Mouse (Mus musculus) forebrain, embryonic 11.5 days (tissue): ENCODE results near the gene Sytl2. TPM values are rescaled to one million over a fixed set of nuclear protein-coding genes. Genes with fewer than 3 reads are reported as not detected.
A peak's percentile ranks its signal among the peaks of the same experiment; 100 is the strongest.

Experiments used
- ATAC-seq: fragments of 200-750 bp; cut with Nextera tagmentation; replicated peaks from 2 replicates; pipeline ENCODE4 v1.8.0; 2017; ENCODE audit warnings: moderate TSS enrichment; ENCODE audit not compliant: low FRiP score
- DNase-seq: peaks from one replicate; pipeline ENCODE4 v3.0.0-alpha.2; 2017; ENCODE audit warnings: low spot score
- H3K27ac ChIP-seq: fragments of 300-500 bp; sonication (generic); 2 replicates; pipeline ENCODE4 v1.5.1; 2014; ENCODE audit warnings: low read depth, low read length
- H3K27me3 ChIP-seq: fragments of 300-500 bp; sonication (generic); 2 replicates; pipeline ENCODE4 v1.6.1; 2014; ENCODE audit warnings: mild to moderate bottlenecking, low read length, mixed read lengths; ENCODE audit not compliant: control insufficient read depth, insufficient read depth
- H3K36me3 ChIP-seq: fragments of 300-500 bp; sonication (generic); 2 replicates; pipeline ENCODE4 v1.6.1; 2014; ENCODE audit warnings: mild to moderate bottlenecking, low read length, moderate library complexity, mixed read lengths; ENCODE audit not compliant: control insufficient read depth, insufficient read depth
- H3K4me1 ChIP-seq: fragments of 300-500 bp; sonication (generic); replicated peaks from 2 replicates; pipeline ENCODE4 v1.6.1; 2014; ENCODE audit warnings: low read length, mixed read lengths; ENCODE audit not compliant: control insufficient read depth, insufficient read depth
- H3K4me2 ChIP-seq: fragments of 300-500 bp; sonication (generic); 2 replicates; pipeline ENCODE4 v1.6.1; 2014; ENCODE audit warnings: low read depth, mild to moderate bottlenecking, low read length, moderate library complexity, mixed read lengths; ENCODE audit not compliant: severe bottlenecking
- H3K4me3 ChIP-seq: fragments of 300-500 bp; sonication (generic); 2 replicates; pipeline ENCODE4 v1.5.1; 2014; ENCODE audit warnings: low read depth, low read length
- H3K9ac ChIP-seq: fragments of 300-500 bp; sonication (generic); 2 replicates; pipeline ENCODE4 v1.6.1; 2014; ENCODE audit warnings: low read length
- H3K9me3 ChIP-seq: fragments of 300-500 bp; sonication (generic); 2 replicates; pipeline ENCODE4 v1.6.1; 2016; ENCODE audit warnings: low read length, mixed read lengths; ENCODE audit not compliant: control insufficient read depth
- WGBS: fragments of 180-500 bp; shearing (Covaris S2); extraction: QIAGEN DNeasy Blood & Tissue Kit; methylation state at CpG from one replicate; pipeline ENCODE4 v1.1.7; 2014; 5-methylcytosine and 5-hydroxymethylcytosine counted together
- polyA plus RNA-seq: library from polyadenylated mRNA; unstranded; fragments of >200 nt; fragmentation: Nextera tagmentation; extraction: Ambion mirVana; gene quantifications from 2 replicates; pipeline ENCODE4 v1.2.1, GENCODE M21; 2014

Sytl2 gene
- polyA plus RNA-seq, 1 experiment from 2014 or later = 1.5 TPM

GRCm38 (mm10) chr7:90370071-90370851 is 68.2 kb downstream of the Sytl2 start:
- ATAC-seq = no peak

GRCm38 (mm10) chr7:90372804-90373203 is 70.8 kb downstream of the Sytl2 start:
- H3K4me1 ChIP-seq = no peaks in the 10 kb centered on the region
- no peak overlapping the region for H3K27ac ChIP-seq
- ATAC-seq = no peak
- H3K36me3 ChIP-seq = no peaks in the 10 kb centered on the region
- no peaks in the 10 kb centered on the region for H3K27me3 ChIP-seq
- WGBS = 75% methylated on average over 4 of the region's 4 CpGs
- DNase-seq = no peak
- H3K9ac ChIP-seq = no peak overlapping the region
- H3K4me2 ChIP-seq = no peak overlapping the region
- H3K4me3 ChIP-seq = no peak overlapping the region
- no peaks in the 10 kb centered on the region for H3K9me3 ChIP-seq

More at GRCm38 (mm10) chr7:90370071-90370851, 68.2 kb downstream of the Sytl2 start:
- WGBS = 95% methylated on average over 6 of the region's 6 CpGs
- H3K4me2 ChIP-seq = no peak overlapping the region
- H3K27ac ChIP-seq = no peak overlapping the region
- H3K9ac ChIP-seq = no peak overlapping the region
- no peaks in the 10 kb centered on the region for H3K27me3 ChIP-seq
- no peak overlapping the region for H3K4me3 ChIP-seq
- no peaks in the 10 kb centered on the region for H3K4me1 ChIP-seq
- H3K36me3 ChIP-seq = no peaks in the 10 kb centered on the region
- DNase-seq = no peak
- no peaks in the 10 kb centered on the region for H3K9me3 ChIP-seq

GRCm38 (mm10) chr7:90384411-90384810 is 82.4 kb downstream of the Sytl2 start:
- Histone ChIP-seq H3K4me1 (peaks cover 6% of the 10 kb centered on the region; the same call in 1 of the 2 replicates), H3K4me3 (no peak overlapping the region), H3K9ac (no peak overlapping the region), H3K27me3 (no peaks in the 10 kb centered on the region), H3K4me2 (no peak overlapping the region), H3K27ac (no peak overlapping the region), H3K9me3 (no peaks in the 10 kb centered on the region), H3K36me3 (no peaks in the 10 kb centered on the region)
- ATAC-seq (no peak), DNase-seq (no peak)
- 93% methylated on average over 2 of the region's 2 CpGs for WGBS

- DNase-seq = no peak
- Histone ChIP-seq H3K27ac (no peak overlapping the region), H3K4me1 (peaks cover 6% of the 10 kb centered on the region; the same call in 1 of the 2 replicates), H3K4me3 (no peak overlapping the region), H3K36me3 (no peaks in the 10 kb centered on the region), H3K4me2 (peak overlapping the region; percentile 36; the same call in 1 of the 2 replicates), H3K9ac (no peak overlapping the region), H3K27me3 (no peaks in the 10 kb centered on the region), H3K9me3 (no peaks in the 10 kb centered on the region)
- 3% methylated on average over 8 of the region's 8 CpGs for WGBS
- peak; percentile 63 for ATAC-seq
These were observed 84.9 kb downstream of the Sytl2 start for GRCm38 (mm10) chr7:90386885-90387459.

GRCm38 (mm10) chr7:90389765-90390164 is 87.7 kb downstream of the Sytl2 start:
- H3K27ac ChIP-seq = no peak overlapping the region
- H3K27me3 ChIP-seq = no peaks in the 10 kb centered on the region
- no peak overlapping the region for H3K9ac ChIP-seq
- ATAC-seq = no peak
- H3K4me3 ChIP-seq = no peak overlapping the region
- no peak for DNase-seq
- 26% methylated on average over 3 of the region's 3 CpGs for WGBS
- H3K4me1 ChIP-seq = peaks cover 6% of the 10 kb centered on the region; the same call in 1 of the 2 replicates
- H3K9me3 ChIP-seq = no peaks in the 10 kb centered on the region
- H3K36me3 ChIP-seq = no peaks in the 10 kb centered on the region
- no peak overlapping the region for H3K4me2 ChIP-seq

GRCm38 (mm10) chr7:90395073-90395472 is 93.0 kb downstream of the Sytl2 start:
- no peaks in the 10 kb centered on the region for H3K36me3 ChIP-seq
- no peak overlapping the region for H3K27ac ChIP-seq
- H3K4me1 ChIP-seq = no peaks in the 10 kb centered on the region
- H3K9ac ChIP-seq = no peak overlapping the region
- H3K9me3 ChIP-seq = no peaks in the 10 kb centered on the region
- H3K4me2 ChIP-seq = no peak overlapping the region
- H3K27me3 ChIP-seq = no peaks in the 10 kb centered on the region
- ATAC-seq = no peak
- no peak for DNase-seq
- WGBS = 49% methylated on average over 4 of the region's 4 CpGs
- H3K4me3 ChIP-seq = no peak overlapping the region

- H3K4me2 ChIP-seq = no peak overlapping the region
- H3K27me3 ChIP-seq = no peaks in the 10 kb centered on the region
- no peaks in the 10 kb centered on the region for H3K9me3 ChIP-seq
- H3K9ac ChIP-seq = no peak overlapping the region
- no peak overlapping the region for H3K27ac ChIP-seq
- WGBS = 86% methylated on average over 5 of the region's 5 CpGs
- H3K4me3 ChIP-seq = no peak overlapping the region
- ATAC-seq (no peak), DNase-seq (no peak)
- no peaks in the 10 kb centered on the region for H3K4me1 ChIP-seq
- H3K36me3 ChIP-seq = no peaks in the 10 kb centered on the region
These were observed 93.9 kb downstream of the Sytl2 start for GRCm38 (mm10) chr7:90395928-90396327.

GRCm38 (mm10) chr7:90409934-90410333 is 107.9 kb downstream of the Sytl2 start:
- DNase-seq (peak; percentile 64), ATAC-seq (no peak)
- H3K4me3 ChIP-seq = no peak overlapping the region
- H3K4me2 ChIP-seq = no peak overlapping the region
- H3K9me3 ChIP-seq = no peaks in the 10 kb centered on the region
- H3K9ac ChIP-seq = no peak overlapping the region
- no peaks in the 10 kb centered on the region for H3K4me1 ChIP-seq
- no peak overlapping the region for H3K27ac ChIP-seq
- no peaks in the 10 kb centered on the region for H3K36me3 ChIP-seq
- WGBS = 51% methylated on average over 3 of the region's 3 CpGs
- no peaks in the 10 kb centered on the region for H3K27me3 ChIP-seq
